Mouse (Mus musculus): ENCODE measurements around the gene Gtsf1l.

GRCm38 (mm10) chr2:163085047-163085446 lies 2.6 kb downstream of the Gtsf1l start:
- TF ChIP-seq CTCF (IDR thresholded peaks at IDR 0.05; ENCODE audit: control insufficient read depth, insufficient read depth, insufficient replicate concordance, low read depth, low read length) (no peak), POLR2A (IDR thresholded peaks at IDR 0.05; ENCODE audit: control insufficient read depth, low read depth, low read length) (no peak)

All from testis, adult 2 months (tissue).